Mouse (Mus musculus) regulatory T cell (primary cell): ENCODE results near the gene Clec4b2.
"Not testable (repeated sequence)": the region's sequence is repeated elsewhere in the genome, so short reads cannot be mapped to it uniquely, and the experiment has no call there.

ENCODE experiments used
- in situ Hi-C: fragments of 300-600 bp; cut with MboI, MseI; formaldehyde crosslinking; loops from one replicate; pipeline ENCODE4 v1.15.1; 2025; ENCODE audit warnings: high pct_unique_total_duplicates

The Clec4b2 gene

DNA sequence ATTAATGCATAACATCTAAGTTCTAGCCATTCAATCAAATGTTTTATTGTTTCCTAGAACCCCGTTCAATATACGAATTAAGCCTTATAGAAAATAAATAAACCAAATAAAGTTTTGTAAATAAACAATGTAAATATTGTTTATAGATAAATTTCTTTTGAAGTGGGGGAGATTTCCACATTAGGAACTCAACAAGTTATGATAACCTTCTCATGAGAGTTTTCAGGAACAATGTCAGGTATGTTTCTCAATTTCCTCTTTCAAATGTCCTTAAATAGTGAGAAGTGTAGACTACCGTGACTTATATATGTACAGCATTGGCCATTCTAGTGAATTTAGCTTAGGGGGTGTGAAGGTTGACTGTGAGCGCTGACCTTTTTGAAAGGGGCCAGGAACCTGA, at the start of gene Clec4b2:
Gene Clec4b2 (plus strand): TSS at position 301 of the 400 bp plus-strand sequence.
- in situ Hi-C loops: loop anchor here (10.0 kb wide), 1 partner anchor 908 kb away; no protein-coding TSS in a partner anchor

DNA sequence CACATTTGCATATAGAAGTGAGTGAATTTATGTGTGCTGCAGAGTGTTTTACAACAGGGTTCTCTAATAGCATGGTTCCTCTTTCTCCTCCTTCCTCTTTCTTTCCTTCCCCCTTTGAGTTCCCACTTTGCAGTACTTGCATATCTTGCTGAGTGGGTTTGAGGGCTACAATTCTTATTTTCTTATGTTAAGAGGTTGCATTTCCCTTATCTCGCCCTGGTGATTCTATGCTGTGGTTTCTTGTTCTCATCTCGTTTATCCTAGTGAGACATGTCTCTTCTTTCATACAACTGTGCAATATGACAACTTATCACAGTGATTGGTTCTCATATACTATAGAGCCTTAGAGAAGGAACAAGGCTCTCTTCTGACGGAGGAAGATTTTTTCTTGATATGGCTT, 49.5 kb upstream of the Clec4b2 start:
- in situ Hi-C loops: no loop called here

DNA sequence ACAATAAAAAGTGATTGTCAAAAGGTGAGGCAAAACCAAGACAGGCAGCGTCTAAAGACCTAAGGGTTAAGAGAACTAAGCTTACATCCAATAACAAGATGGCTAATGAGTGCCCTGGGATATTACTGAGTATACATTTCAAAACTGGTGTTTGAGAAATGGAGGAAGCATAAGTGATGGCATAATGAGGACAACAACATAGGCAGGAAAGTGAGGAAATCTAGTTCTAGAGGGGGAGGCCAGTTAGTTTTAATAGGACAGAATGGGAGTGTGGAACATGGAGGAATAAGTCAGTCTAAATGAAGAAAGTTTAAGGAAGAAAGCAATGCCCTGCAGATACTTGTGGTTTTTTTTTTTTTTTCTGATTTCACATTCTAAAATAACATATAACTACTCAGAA, 45.5 kb upstream of the Clec4b2 start:
- in situ Hi-C loops: no loop called here

DNA sequence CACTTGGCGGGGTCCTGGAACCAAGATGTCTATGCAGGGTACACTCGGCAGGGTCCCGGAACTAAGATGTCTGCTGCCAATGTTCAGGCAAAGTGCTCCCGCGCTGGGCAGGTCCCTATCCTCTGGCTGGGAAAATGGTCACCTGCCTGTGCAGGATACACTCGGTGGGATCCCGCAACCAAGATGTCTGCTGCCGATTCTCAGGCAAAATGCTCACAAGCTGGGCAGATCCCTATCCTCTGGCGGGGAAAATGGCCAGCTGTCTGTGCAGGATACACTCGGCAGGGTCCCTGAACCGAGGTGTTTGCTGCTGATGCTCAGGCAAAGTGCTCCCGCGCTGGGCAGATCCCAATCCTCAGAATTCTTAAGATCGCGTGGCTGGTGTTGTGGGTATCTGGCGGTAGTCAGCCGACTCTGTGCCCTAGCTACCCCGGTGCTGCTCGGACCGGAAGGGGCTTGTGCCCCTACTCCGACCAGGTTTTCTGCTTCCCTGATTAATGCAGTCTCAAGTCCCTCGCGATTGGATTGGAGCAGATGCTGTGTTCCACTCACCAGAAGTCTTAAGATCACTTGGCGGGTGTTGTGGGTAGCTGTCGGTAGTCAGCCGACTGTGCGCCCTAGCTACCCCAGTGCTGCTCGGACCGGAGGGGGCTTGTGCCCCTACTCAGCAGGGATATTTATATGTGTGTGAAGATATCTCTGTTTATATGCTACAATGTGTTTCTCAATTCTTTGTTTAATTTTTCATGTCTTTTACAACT, 34.7 kb upstream of the Clec4b2 start:
- in situ Hi-C loops: not testable (repeated sequence)

DNA sequence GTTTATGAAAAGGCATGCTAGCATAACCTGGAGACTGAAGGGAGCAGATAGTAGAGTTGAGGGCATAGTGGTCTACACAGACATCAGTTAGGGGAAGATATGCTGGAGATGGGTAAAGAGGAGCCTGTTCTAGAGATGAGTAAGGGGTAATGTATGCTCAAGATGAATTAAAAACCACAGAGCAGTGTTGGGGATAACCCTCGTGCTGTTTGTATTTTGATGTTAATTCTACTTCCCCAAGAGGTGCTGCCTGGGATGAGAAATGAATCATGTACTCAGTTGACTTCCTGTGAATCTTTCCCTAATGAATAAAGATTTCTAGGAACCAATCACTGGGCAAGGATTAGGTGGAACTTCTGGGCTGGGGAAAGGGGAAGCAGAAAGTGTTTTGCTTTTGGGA, 2.6 kb upstream of the Clec4b2 start:
- in situ Hi-C loops: loop anchor here (10.0 kb wide), 1 partner anchor 905 kb away; no protein-coding TSS in a partner anchor

DNA sequence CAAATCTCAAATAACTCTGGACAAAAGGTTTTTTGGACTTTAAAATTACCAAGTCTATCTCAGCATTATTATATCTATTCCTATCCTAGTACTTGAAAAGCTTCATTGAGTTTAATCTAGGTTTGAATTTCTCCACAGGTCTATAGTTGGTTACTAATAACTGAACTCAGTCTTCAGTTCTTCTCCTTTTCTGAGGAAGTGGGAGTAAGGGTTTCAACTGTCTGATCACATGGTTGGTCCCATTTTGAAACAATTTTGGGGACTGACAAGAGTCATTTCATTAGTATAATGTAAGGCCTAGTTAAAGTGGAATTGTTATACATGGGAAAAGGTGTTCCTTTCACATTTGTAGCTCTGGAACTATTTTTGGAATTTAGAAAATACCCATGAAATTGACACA, 1.7 kb upstream of the Clec4b2 start:
- in situ Hi-C loops: loop anchor here (10.0 kb wide), 1 partner anchor 906 kb away; no protein-coding TSS in a partner anchor

DNA sequence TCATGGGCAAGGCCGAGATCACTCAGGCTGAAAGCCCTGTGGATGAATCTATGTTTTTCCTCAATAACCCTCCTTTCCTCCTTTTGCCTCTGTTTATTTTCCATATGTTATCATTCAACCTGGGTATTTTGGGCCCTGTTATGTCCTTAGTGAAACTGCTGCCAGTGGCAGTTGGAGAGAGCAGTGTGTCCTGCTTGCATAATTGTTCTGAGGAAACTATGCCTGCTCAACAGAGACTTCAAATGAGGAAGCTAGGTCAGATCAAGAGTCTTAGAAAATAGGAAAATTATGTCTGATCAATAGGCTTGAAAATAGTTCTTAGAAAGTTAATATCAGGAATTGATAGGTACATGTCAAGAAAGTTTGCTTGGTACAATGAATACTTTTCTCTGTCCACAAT, 2.9 kb downstream of the Clec4b2 start:
- in situ Hi-C loops: loop anchor here (10.0 kb wide), 1 partner anchor 911 kb away; no protein-coding TSS in a partner anchor

DNA sequence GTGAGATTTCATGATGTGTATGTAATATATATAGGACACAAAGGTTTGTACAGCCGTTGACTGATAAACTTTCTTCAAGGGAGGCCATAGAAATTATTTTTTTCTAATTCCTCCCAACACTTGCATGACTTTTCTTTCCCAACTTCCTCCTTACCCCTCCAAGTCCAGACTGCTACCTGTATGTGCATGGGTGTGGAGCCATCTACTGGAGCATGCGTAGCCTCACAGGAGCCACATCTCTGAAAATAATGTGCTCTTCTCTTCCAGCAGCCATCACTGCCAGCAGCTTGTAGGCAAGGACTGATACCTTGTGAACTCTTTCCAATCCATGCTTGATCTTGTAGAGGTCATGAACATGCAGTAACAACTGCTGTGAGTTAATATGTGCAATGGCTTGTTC, 12.2 kb downstream of the Clec4b2 start:
- in situ Hi-C loops: not testable (repeated sequence)

DNA sequence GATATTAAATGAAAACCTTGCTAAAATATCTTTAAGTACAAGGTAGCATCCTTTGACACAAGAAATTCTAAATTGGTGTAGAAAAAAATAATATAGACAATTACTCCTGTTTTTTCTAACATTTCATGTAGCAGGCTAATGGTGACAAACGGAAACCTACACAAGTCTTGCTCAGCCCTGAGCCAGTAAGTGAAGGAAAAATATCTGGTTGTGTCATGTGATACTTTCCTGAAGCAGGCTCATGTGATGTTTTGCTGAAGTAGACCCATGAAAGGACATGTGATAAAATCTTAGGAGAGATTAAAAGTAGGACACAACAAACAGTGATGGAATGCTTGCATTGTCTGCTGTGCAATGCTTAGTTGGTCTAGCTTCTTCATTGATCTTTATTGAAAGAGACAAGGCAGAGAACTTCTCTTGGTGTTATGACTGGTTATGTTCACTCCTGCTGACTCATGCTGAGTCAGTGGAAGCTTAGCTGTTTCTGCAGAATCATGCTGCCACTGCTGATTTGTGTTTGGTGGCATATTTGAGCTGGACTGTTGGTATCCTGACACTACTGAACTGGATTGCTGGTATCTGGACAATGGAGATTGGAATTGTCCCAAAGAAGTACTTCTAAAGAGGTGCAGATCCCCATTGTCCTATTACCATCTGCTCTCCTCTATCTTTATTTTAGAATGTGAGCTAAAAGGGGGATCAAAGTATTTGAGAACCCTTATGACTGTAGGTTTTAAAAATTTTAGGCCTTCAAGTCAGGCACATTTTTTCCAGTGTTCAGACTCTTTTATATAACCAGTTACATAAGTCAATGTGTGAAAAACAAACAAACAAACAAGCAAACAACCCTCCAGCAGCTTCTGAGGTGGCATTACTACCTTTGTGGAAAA, 34.7 kb downstream of the Clec4b2 start:
- in situ Hi-C loops: no loop called here

DNA sequence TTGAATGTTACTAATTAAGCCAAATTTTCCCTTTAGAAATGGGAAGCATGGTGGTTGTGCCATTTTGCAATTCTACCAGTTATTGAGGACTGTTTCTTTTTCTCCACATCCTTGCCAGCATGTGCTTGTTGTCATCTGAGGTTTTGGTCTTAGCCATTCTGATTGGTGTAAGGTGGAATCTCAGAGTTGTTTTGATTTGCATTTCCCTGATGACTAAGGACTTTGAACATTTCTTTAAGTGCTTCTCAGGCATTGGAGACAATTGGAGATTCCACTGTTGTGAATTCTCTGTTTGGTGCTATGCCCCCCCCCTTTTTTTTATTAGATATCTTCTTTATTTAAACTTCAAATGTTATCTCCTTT, 35.4 kb downstream of the Clec4b2 start:
- in situ Hi-C loops: not testable (repeated sequence)

DNA sequence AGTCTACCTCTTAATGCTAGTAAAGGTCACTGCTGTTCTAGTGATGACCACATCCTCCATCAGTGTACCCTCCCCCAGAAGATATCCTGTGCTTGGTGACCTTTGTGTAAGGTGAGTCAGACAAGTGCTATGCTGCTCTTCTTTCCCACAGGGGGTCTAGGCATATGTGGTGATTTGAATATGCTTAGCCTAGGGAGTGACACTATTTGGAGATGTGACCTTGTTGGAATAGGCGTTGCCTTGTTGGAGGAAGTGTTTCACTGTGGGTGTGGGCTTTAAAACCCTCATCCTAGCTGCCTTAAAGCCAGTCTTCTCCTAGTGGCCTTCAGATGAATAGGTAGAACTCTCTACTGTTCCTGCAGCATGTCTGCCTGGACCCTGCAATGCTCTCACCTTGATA, 39.0 kb downstream of the Clec4b2 start:
- in situ Hi-C loops: no loop called here

DNA sequence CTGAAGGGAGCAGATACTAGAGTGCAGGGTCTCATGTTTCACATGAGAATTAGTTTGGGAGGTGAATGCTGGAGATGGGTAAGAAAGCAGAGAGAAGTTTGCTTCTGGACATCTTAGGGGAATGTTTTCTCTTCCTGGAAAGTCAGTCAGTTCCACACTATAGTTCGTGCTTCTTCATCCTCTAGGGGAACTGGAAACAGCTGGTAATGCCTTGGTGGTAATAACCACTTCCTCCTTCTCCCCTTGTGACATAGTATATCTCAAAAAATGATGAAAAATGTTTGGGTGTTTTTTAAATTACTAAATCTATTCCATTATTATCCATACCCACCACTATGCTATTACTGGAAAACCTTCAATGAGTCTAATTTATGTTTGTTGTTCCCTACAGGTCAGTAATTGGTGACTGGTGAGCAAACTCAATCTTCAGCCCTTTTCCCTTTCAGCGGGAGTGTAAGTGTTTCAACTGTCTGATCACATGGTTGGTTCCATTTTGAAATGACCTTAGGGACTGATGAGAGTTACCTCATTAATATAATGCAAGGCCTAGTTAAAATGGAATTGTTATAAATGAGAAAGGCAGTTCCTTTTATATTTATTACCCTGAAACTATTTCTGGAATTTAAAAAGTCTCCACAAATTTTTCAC, 55.0 kb downstream of the Clec4b2 start:
- in situ Hi-C loops: no loop called here

DNA sequence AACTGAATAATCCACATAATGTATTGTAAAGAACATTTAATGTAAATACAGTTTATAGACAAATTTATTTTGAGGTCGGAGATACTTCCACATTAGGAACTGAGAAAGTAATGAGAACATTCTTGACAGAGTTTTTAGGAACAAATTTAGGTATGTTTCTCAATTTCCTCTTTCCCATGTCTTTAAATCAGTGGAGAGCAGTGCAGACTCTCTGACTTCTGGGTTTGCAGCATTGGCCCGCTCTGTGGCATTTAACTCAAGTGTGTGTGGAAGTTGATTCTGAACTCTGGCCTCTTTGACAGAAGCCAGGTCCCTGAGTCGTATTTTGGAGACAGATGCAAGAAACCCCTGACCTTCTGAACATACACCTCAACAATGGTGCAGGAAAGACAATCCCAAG, 57.0 kb downstream of the Clec4b2 start, which contains the start of gene Clec4n:
Gene Clec4n (plus strand): TSS at position 200 of the 400 bp plus-strand sequence.
- in situ Hi-C loops: no loop called here

DNA sequence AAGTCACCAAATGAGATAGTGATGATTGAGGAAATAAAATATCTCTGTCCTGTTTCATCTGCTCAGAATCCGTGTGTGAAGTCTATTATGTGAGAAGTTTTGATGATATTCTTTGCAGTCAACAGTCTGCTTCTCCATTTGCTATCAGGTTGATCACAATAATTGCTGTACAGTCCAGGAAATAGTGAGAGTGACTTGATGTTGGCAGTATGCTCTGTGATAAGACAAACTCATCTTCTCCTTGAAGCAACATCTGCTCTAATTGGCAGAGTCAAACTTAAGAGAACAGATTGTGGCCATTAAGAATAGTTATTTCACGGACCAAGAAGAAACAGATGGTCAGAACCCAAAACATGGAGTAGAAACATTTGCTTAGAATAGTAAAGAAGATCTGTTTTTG, 58.5 kb downstream of the Clec4b2 start:
- in situ Hi-C loops: no loop called here

DNA sequence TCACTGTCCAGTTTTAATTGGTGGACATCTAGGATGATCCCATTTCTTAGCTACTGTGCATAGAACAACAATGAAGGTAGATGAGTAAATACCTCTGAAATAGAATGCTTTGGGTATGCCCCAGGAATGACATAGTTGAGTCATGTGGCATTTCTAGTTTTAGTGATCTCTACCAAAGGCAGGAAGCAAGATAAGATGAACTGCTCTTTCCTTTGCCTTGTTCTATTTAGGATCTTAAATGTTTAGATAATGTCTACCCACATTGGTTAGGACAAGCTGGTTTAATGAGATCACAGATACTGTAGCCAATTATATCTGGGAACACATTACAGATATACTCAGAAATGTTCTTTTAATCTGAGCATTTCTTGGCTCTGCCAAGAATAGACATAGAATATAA, 64.9 kb downstream of the Clec4b2 start:
- in situ Hi-C loops: no loop called here

DNA sequence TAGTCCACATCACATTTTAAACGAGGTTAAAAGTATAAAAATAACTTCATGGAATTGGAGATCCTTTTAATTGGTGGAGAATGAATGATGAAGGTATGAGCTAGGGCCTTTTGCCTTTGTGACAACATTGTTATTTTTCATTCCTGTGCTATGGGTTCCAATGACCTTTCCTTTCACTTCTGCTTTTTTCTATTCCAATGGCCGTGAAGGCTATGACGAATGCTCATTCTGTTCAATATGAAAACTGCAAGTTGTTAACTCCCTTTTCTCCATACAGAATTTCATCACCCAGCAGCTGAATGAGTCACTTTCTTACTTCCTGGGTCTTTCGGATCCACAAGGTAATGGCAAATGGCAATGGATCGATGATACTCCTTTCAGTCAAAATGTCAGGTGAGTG, 71.5 kb downstream of the Clec4b2 start:
- in situ Hi-C loops: no loop called here

DNA sequence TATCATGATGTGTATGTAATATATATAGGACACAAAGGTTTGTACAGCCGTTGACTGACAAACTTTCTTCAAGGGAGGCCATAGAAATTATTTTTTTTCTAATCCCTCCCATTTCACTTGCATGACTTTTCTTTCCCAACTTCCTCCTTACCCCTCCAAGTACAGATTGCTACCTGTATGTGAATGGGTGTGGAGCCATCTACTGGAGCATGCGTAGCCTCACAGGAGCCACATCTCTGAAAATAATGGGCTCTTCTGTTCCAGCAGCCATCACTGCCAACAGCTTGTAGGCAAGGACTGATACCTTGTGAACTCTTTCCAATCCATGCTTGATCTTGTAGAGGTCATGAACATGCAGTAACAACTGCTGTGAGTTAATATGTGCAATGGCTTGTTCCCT, 76.2 kb downstream of the Clec4b2 start:
- in situ Hi-C loops: not testable (repeated sequence)

DNA sequence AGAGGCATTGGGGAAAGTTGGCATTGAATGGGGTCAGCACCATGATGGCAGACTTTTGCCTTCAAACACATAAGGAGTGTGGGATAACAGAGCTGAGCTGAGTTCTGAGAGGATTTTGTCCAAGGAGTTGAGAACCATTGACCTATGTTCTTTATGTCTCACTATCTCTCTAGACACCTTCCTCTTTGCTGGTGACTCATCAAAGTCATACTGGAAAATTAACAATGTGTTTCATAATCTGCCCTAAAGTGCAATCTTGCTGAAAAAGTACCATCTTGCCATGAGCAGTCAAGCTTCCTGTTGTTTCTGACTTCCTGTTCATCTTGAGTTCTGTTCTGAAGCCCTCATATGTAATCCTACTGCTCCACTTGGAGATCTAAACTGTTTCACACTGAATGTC, 80.0 kb downstream of the Clec4b2 start:
- in situ Hi-C loops: no loop called here
